Mouse (Mus musculus) lung, postnatal 0 days (tissue): ENCODE results near the gene Tdgf1. TPM values are rescaled to one million over a fixed set of nuclear protein-coding genes. Genes with fewer than 3 reads are reported as not detected.

Source experiments
- ATAC-seq: fragments of 200-750 bp; cut with Nextera tagmentation; 2 replicates; pipeline ENCODE4 v1.8.0; 2017; ENCODE audit warnings: moderate library complexity
- DNase-seq: peaks from one replicate; pipeline ENCODE4 v3.0.0-alpha.2; 2016; ENCODE audit warnings: low spot score
- H3K27ac ChIP-seq: fragments of 300-500 bp; sonication (generic); 2 replicates; pipeline ENCODE4 v1.5.1; 2014; ENCODE audit warnings: antibody characterized with exemption, mild to moderate bottlenecking, low read length, mixed read lengths
- H3K27me3 ChIP-seq: fragments of 300-500 bp; sonication (generic); replicated peaks from 2 replicates; pipeline ENCODE4 v1.6.1; 2014; ENCODE audit warnings: low read length, mixed read lengths; ENCODE audit not compliant: insufficient read depth
- H3K36me3 ChIP-seq: fragments of 300-500 bp; sonication (generic); 2 replicates; pipeline ENCODE4 v1.6.1; 2014; ENCODE audit warnings: low read length, mixed read lengths; ENCODE audit not compliant: insufficient read depth
- H3K4me1 ChIP-seq: fragments of 300-500 bp; sonication (generic); 2 replicates; pipeline ENCODE4 v1.6.1; 2014; ENCODE audit warnings: antibody characterized with exemption, low read depth, low read length, mixed read lengths; ENCODE audit not compliant: insufficient read depth
- H3K4me2 ChIP-seq: fragments of 300-500 bp; sonication (generic); replicated peaks from 2 replicates; pipeline ENCODE4 v1.6.1; 2014; ENCODE audit warnings: low read depth, mild to moderate bottlenecking, low read length, moderate library complexity, mixed read lengths
- H3K4me3 ChIP-seq: fragments of 300-500 bp; sonication (generic); 2 replicates; pipeline ENCODE4 v1.5.1; 2014; ENCODE audit warnings: low read depth, low read length
- H3K9ac ChIP-seq: fragments of 300-500 bp; sonication (generic); replicated peaks from 2 replicates; pipeline ENCODE4 v1.6.1; 2014; ENCODE audit warnings: low read depth, mild to moderate bottlenecking
- H3K9me3 ChIP-seq: fragments of 300-500 bp; sonication (generic); 2 replicates; pipeline ENCODE4 v1.6.1; 2016; ENCODE audit warnings: low read length, mixed read lengths
- CTCF ChIP-seq: IDR thresholded peaks from 2 replicates; pipeline ENCODE4 v1.5.1; 2016; ENCODE audit warnings: antibody characterized with exemption, mild to moderate bottlenecking
- EP300 ChIP-seq: IDR thresholded peaks from 2 replicates; pipeline ENCODE4 v1.6.1; 2016; ENCODE audit warnings: antibody characterized with exemption, mild to moderate bottlenecking, control low read depth
- WGBS: fragments of 180-500 bp; shearing (Covaris S2); extraction: QIAGEN DNeasy Blood & Tissue Kit; methylation state at CpG from one replicate; pipeline ENCODE4 v1.1.7; 2014; 5-methylcytosine and 5-hydroxymethylcytosine counted together
- polyA plus RNA-seq: library from polyadenylated mRNA; unstranded; fragments of >200 nt; fragmentation: Nextera tagmentation; extraction: Ambion mirVana; gene quantifications from 2 replicates; pipeline ENCODE4 v1.2.1, GENCODE M21; 2015

Tdgf1 gene
- polyA plus RNA-seq, result 0.19 and 0.20 TPM in 2 replicates

GRCm38 (mm10) chr9:110945926-110946325 lies at the start of gene Tdgf1:
TSS of gene Tdgf1 (minus strand) at chr9:110946158.
- no peak for ATAC-seq
- H3K36me3 ChIP-seq, result no peaks in the 10 kb centered on the region
- peaks cover 20% of the 10 kb centered on the region; the same call in 1 of the 2 replicates for H3K27me3 ChIP-seq
- no peak for DNase-seq
- 18% methylated on average over 11 of the region's 11 CpGs for WGBS
- no peak within 1 kb of the TSS for H3K4me3 ChIP-seq
- no peak within 1 kb of the TSS for H3K9ac ChIP-seq
- no peak within 1 kb of the TSS for H3K27ac ChIP-seq
- H3K4me2 ChIP-seq, result no peak within 1 kb of the TSS
- TF ChIP-seq EP300 (no peak), CTCF (no peak)
- no peaks in the 10 kb centered on the region for H3K9me3 ChIP-seq
- no peaks in the 10 kb centered on the region for H3K4me1 ChIP-seq

- no peaks in the 10 kb centered on the region for H3K36me3 ChIP-seq
- peak overlapping the region; percentile 81 for H3K27ac ChIP-seq
- TF ChIP-seq CTCF (peak; percentile 59), EP300 (no peak)
- H3K4me1 ChIP-seq, result 0 out of 2 replicates have a peak, but pooled peaks cover 5% of the 10 kb centered on the region
- peak; percentile 96 for DNase-seq
- 7% methylated on average over 13 of the region's 13 CpGs for WGBS
- peak overlapping the region; percentile 34 for H3K4me3 ChIP-seq
- peak overlapping the region; percentile 51 for H3K4me2 ChIP-seq
- peak; percentile 81 for ATAC-seq
- no peaks in the 10 kb centered on the region for H3K9me3 ChIP-seq
- no peaks in the 10 kb centered on the region for H3K27me3 ChIP-seq
- peak overlapping the region; percentile 34; the same call in 1 of the 2 replicates for H3K9ac ChIP-seq
These were observed 48.8 kb upstream of the Tdgf1 start for GRCm38 (mm10) chr9:110994716-110995172.

GRCm38 (mm10) chr9:110993281-110993709 lies 47.3 kb upstream of the Tdgf1 start:
- Histone ChIP-seq H3K9me3 (no peaks in the 10 kb centered on the region), H3K27me3 (no peaks in the 10 kb centered on the region), H3K36me3 (no peaks in the 10 kb centered on the region), H3K4me2 (no peak overlapping the region), H3K9ac (no peak overlapping the region), H3K4me1 (0 out of 2 replicates have a peak, but pooled peaks cover 2% of the 10 kb centered on the region), H3K4me3 (no peak overlapping the region), H3K27ac (no peak overlapping the region)
- WGBS, result 11% methylated on average over 3 of the region's 3 CpGs
- TF ChIP-seq CTCF (no peak), EP300 (no peak)
- DNase-seq (peak; percentile 47), ATAC-seq (no peak)

- TF ChIP-seq EP300, result no peak
- TF ChIP-seq CTCF, result no peak
- no peaks in the 10 kb centered on the region for H3K9me3 ChIP-seq
- peak within 1 kb of the TSS; percentile 27; the same call in 1 of the 2 replicates for H3K4me2 ChIP-seq
- no peak within 1 kb of the TSS for H3K9ac ChIP-seq
- H3K4me1 ChIP-seq, result 0 out of 2 replicates have a peak, but pooled peaks cover 2% of the 10 kb centered on the region
- peak within 1 kb of the TSS; percentile 51 for H3K27ac ChIP-seq
- ATAC-seq (no peak; the same call in 1 of the 2 replicates), DNase-seq (peak; percentile 18)
- H3K4me3 ChIP-seq, result no peak within 1 kb of the TSS
- 38% methylated on average over 6 of the region's 6 CpGs for WGBS
- no peaks in the 10 kb centered on the region for H3K36me3 ChIP-seq
- H3K27me3 ChIP-seq, result no peaks in the 10 kb centered on the region
These were observed 44.2 kb upstream of the Tdgf1 start, which contains the start of gene Rtp3 for GRCm38 (mm10) chr9:110990204-110990603. TSS of gene Rtp3 (minus strand) at chr9:110990583.

- Histone ChIP-seq H3K4me2 (peak overlapping the region; percentile 27; the same call in 1 of the 2 replicates), H3K4me3 (no peak overlapping the region), H3K9ac (no peak overlapping the region), H3K27ac (peak overlapping the region; percentile 51), H3K27me3 (no peaks in the 10 kb centered on the region), H3K36me3 (no peaks in the 10 kb centered on the region), H3K4me1 (no peaks in the 10 kb centered on the region), H3K9me3 (no peaks in the 10 kb centered on the region)
- DNase-seq (no peak), ATAC-seq (no peak)
- 78% methylated on average over 2 of the region's 2 CpGs for WGBS
- no peak for TF ChIP-seq EP300
- no peak for TF ChIP-seq CTCF
These were observed 43.6 kb upstream of the Tdgf1 start for GRCm38 (mm10) chr9:110989543-110989942.

- Histone ChIP-seq H3K9me3 (no peaks in the 10 kb centered on the region), H3K4me3 (no peak overlapping the region), H3K36me3 (no peaks in the 10 kb centered on the region), H3K9ac (no peak overlapping the region), H3K27me3 (no peaks in the 10 kb centered on the region), H3K4me1 (no peaks in the 10 kb centered on the region), H3K4me2 (0 out of 2 replicates have a peak overlapping the region, but pooled peaks have one; percentile 27), H3K27ac (no peak overlapping the region)
- DNase-seq (no peak), ATAC-seq (no peak)
- WGBS, result 50% methylated on average over 4 of the region's 4 CpGs
- TF ChIP-seq CTCF (no peak), EP300 (no peak)
These were observed 43.2 kb upstream of the Tdgf1 start for GRCm38 (mm10) chr9:110989141-110989540.
